Mouse (Mus musculus): ENCODE data around the gene Btaf1. TPM values are rescaled to one million over a fixed set of nuclear protein-coding genes. Genes with fewer than 3 reads are reported as not detected.

Gene Btaf1
- total and polyA plus RNA-seq, 2 experiments: 2.6 to 15.5 TPM

DNA sequence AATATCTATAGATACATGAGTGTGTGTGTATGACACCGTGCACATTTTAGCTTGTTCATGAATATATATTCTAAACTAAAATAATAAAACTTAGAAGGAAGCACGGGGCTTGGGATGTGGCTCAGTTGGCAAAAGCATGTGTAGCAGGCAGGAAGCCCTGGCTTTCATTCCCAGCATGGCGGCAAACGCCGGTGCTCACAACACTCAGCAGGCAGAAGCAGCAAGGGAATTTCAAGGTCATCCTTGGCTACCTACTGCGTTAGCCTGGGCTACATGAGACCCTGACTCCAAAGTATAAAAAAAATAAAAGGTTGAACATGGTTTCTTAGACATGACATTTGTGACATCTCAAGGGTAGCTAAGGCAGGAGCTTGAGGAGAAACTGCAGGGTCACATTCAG lies 91.0 kb downstream of the Btaf1 start:
- DNase-seq (ENCODE audit: extremely low read depth, low read depth, low spot score): no peak
- Histone ChIP-seq H3K36me3 (ENCODE audit: control insufficient read depth, insufficient read depth, low read length) (peaks cover 12% of the 10 kb centered on the region), H3K9ac (ENCODE audit: low read depth, low read length) (no peak overlapping the region), H3K27me3 (ENCODE audit: control insufficient read depth, insufficient read depth, low read length) (no peaks in the 10 kb centered on the region), H3K4me3 (ENCODE audit: insufficient read depth, low read depth, low read length) (no peak overlapping the region), H3K4me1 (ENCODE audit: control insufficient read depth, insufficient read depth, low read length) (no peaks in the 10 kb centered on the region), H3K27ac (replicated peaks; ENCODE audit: insufficient read depth, low read depth, low read length) (no peak overlapping the region), H3K79me2 (ENCODE audit: control insufficient read depth, insufficient read depth, low read length) (no peaks in the 10 kb centered on the region)
- WGBS: 96% methylated on average over 6 of the region's 6 CpGs
- no peak for TF ChIP-seq CTCF (IDR thresholded peaks at IDR 0.05; ENCODE audit: low read depth, low read length)
- TF ChIP-seq POLR2A (IDR thresholded peaks at IDR 0.05; ENCODE audit: extremely low read depth, insufficient read depth, low read length): no peak

DNA sequence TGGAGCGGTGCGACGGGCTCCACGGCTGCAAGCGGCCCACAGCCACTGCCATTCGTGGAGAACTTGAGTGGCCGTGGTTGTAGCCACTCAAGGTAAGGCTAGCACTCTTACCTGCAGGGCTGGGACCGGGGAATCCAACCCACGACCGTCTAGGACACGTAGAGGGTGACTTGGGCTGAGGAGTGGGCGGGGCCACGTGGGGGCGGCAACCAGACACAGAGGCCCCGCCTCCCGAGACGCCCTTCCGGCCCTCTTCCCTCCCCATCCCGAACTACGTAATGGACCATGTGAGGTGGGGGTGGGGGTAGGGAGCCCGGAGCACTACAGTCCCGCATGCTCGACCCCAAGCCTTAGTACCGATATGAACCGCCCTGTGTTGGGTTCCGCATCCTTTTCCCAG lies 92.5 kb downstream of the Btaf1 start:
- WGBS: 17% methylated on average over 26 of the region's 26 CpGs
- peak overlapping the region; percentile 40 for H3K4me3 ChIP-seq (ENCODE audit: insufficient read depth, low read depth, low read length)
- peak; percentile 22 for DNase-seq (ENCODE audit: extremely low read depth, low read depth, low spot score)
- H3K27me3 ChIP-seq (ENCODE audit: control insufficient read depth, insufficient read depth, low read length): no peaks in the 10 kb centered on the region
- no peaks in the 10 kb centered on the region for H3K79me2 ChIP-seq (ENCODE audit: control insufficient read depth, insufficient read depth, low read length)
- H3K4me1 ChIP-seq (ENCODE audit: control insufficient read depth, insufficient read depth, low read length): no peaks in the 10 kb centered on the region
- no peak overlapping the region for H3K27ac ChIP-seq (replicated peaks; ENCODE audit: insufficient read depth, low read depth, low read length)
- no peaks in the 10 kb centered on the region for H3K36me3 ChIP-seq (ENCODE audit: control insufficient read depth, insufficient read depth, low read length)
- H3K9ac ChIP-seq (ENCODE audit: low read depth, low read length): no peak overlapping the region
- TF ChIP-seq POLR2A (IDR thresholded peaks at IDR 0.05; ENCODE audit: extremely low read depth, insufficient read depth, low read length) (no peak), CTCF (IDR thresholded peaks at IDR 0.05; ENCODE audit: low read depth, low read length) (no peak)

DNA sequence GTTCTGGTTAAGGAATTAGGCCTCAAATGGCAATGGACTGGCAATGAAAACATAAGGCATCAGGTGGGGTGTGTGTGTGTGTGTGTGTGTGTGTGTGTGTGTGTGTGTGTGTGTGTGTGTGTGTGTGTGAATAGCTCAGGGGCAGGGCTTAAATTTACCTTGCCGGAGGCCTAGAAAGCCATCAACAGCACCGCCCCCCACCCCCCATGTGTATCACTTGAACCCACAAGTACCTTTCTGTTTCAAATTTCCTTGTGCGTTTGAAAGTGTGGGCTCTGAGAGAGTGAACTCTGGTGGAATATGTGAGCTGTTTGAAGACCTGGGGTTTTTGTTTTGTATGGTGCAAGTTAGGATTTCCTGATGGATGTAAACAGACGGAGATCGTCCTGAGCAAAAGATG lies 93.1 kb downstream of the Btaf1 start:
- H3K9ac ChIP-seq (ENCODE audit: low read depth, low read length): no peak overlapping the region
- 0 out of 2 replicates have a peak overlapping the region, but pooled peaks have one; percentile 40 for H3K4me3 ChIP-seq (ENCODE audit: insufficient read depth, low read depth, low read length)
- 76% methylated on average over 5 of the region's 5 CpGs for WGBS
- no peaks in the 10 kb centered on the region for H3K4me1 ChIP-seq (ENCODE audit: control insufficient read depth, insufficient read depth, low read length)
- H3K36me3 ChIP-seq (ENCODE audit: control insufficient read depth, insufficient read depth, low read length): no peaks in the 10 kb centered on the region
- H3K27me3 ChIP-seq (ENCODE audit: control insufficient read depth, insufficient read depth, low read length): no peaks in the 10 kb centered on the region
- DNase-seq (ENCODE audit: extremely low read depth, low read depth, low spot score): no peak
- TF ChIP-seq CTCF (IDR thresholded peaks at IDR 0.05; ENCODE audit: low read depth, low read length) (no peak), POLR2A (IDR thresholded peaks at IDR 0.05; ENCODE audit: extremely low read depth, insufficient read depth, low read length) (no peak)
- no peaks in the 10 kb centered on the region for H3K79me2 ChIP-seq (ENCODE audit: control insufficient read depth, insufficient read depth, low read length)
- no peak overlapping the region for H3K27ac ChIP-seq (replicated peaks; ENCODE audit: insufficient read depth, low read depth, low read length)

DNA sequence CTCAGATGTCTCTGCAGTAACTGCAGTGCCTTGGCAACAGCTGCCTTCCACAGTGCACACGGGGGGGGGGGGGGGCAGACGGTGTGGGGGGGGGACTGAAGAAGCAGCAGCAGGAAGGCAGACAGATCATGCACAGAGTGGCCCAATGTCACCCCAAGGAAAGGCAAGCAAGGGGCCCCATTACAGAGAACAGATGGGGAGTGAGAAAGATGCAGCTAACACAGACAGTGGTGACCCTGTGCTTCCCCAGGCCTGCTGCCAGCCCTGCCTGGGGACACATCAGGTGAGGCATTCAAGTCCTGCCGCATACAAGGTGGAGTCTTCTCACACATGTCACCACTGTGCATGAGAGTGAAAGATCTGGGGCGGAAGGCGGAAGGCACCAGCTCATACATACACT lies 94.7 kb downstream of the Btaf1 start:
- no peaks in the 10 kb centered on the region for H3K36me3 ChIP-seq (ENCODE audit: control insufficient read depth, insufficient read depth, low read length)
- H3K79me2 ChIP-seq (ENCODE audit: control insufficient read depth, insufficient read depth, low read length): no peaks in the 10 kb centered on the region
- WGBS: 60% methylated on average over 5 of the region's 5 CpGs
- H3K9ac ChIP-seq (ENCODE audit: low read depth, low read length): no peak overlapping the region
- no peak overlapping the region for H3K27ac ChIP-seq (replicated peaks; ENCODE audit: insufficient read depth, low read depth, low read length)
- TF ChIP-seq CTCF (IDR thresholded peaks at IDR 0.05; ENCODE audit: low read depth, low read length) (no peak), POLR2A (IDR thresholded peaks at IDR 0.05; ENCODE audit: extremely low read depth, insufficient read depth, low read length) (no peak)
- H3K4me3 ChIP-seq (ENCODE audit: insufficient read depth, low read depth, low read length): no peak overlapping the region
- no peaks in the 10 kb centered on the region for H3K27me3 ChIP-seq (ENCODE audit: control insufficient read depth, insufficient read depth, low read length)
- DNase-seq (ENCODE audit: extremely low read depth, low read depth, low spot score): no peak
- no peaks in the 10 kb centered on the region for H3K4me1 ChIP-seq (ENCODE audit: control insufficient read depth, insufficient read depth, low read length)

DNA sequence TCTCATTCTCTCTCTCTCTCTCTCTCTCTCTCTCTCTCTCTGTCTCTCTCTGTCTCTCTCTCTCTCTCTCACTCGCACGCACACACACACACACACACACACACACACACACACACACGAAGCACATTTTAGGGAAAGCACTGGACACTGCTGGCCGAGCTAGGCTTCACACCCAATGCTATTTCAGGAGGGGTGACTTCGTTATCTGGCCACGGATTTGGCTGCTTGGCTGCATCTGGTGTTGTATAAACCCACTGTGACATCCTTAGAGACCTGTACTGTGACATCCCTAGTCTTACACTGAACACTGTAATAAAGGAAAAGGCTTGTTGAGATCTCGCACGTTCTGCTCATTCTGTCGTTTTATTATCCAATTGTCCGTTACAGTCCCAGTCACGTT lies 95.1 kb downstream of the Btaf1 start:
- Histone ChIP-seq H3K36me3 (ENCODE audit: control insufficient read depth, insufficient read depth, low read length) (no peaks in the 10 kb centered on the region), H3K27ac (replicated peaks; ENCODE audit: insufficient read depth, low read depth, low read length) (no peak overlapping the region), H3K9ac (ENCODE audit: low read depth, low read length) (no peak overlapping the region), H3K4me1 (ENCODE audit: control insufficient read depth, insufficient read depth, low read length) (no peaks in the 10 kb centered on the region), H3K79me2 (ENCODE audit: control insufficient read depth, insufficient read depth, low read length) (no peaks in the 10 kb centered on the region), H3K4me3 (ENCODE audit: insufficient read depth, low read depth, low read length) (no peak overlapping the region), H3K27me3 (ENCODE audit: control insufficient read depth, insufficient read depth, low read length) (no peaks in the 10 kb centered on the region)
- DNase-seq (ENCODE audit: extremely low read depth, low read depth, low spot score): no peak
- 91% methylated on average over 11 of the region's 11 CpGs for WGBS
- TF ChIP-seq POLR2A (IDR thresholded peaks at IDR 0.05; ENCODE audit: extremely low read depth, insufficient read depth, low read length): no peak
- no peak for TF ChIP-seq CTCF (IDR thresholded peaks at IDR 0.05; ENCODE audit: low read depth, low read length)

DNA sequence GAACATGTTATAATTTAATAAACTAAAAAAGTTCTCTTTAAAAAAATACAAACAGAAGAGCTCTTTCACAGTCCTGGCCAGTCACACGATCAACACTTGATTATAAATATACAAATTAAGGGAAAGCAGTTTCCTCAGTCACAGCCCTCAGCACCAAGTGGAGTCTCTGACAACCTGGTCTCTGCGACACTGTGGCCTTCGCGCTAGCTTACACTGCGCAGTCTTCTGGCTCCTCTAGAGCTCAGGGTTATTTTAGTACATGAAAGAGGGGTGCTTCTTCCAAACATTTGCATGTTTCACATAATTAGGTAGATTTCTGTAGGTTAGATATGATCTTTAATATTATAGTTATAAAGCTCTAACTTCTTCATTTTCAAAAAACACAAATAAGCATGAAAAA lies 96.3 kb downstream of the Btaf1 start:
- Histone ChIP-seq H3K4me3 (ENCODE audit: insufficient read depth, low read depth, low read length) (no peak overlapping the region), H3K36me3 (ENCODE audit: control insufficient read depth, insufficient read depth, low read length) (no peaks in the 10 kb centered on the region), H3K9ac (ENCODE audit: low read depth, low read length) (no peak overlapping the region), H3K27ac (replicated peaks; ENCODE audit: insufficient read depth, low read depth, low read length) (no peak overlapping the region), H3K79me2 (ENCODE audit: control insufficient read depth, insufficient read depth, low read length) (no peaks in the 10 kb centered on the region), H3K4me1 (ENCODE audit: control insufficient read depth, insufficient read depth, low read length) (no peaks in the 10 kb centered on the region), H3K27me3 (ENCODE audit: control insufficient read depth, insufficient read depth, low read length) (no peaks in the 10 kb centered on the region)
- 93% methylated on average over 5 of the region's 5 CpGs for WGBS
- TF ChIP-seq POLR2A (IDR thresholded peaks at IDR 0.05; ENCODE audit: extremely low read depth, insufficient read depth, low read length) (no peak), CTCF (IDR thresholded peaks at IDR 0.05; ENCODE audit: low read depth, low read length) (no peak)
- DNase-seq (ENCODE audit: extremely low read depth, low read depth, low spot score): no peak

Measured in liver, adult 2 months (tissue).